Mouse (Mus musculus) thymus, adult 2 months (tissue): ENCODE measurements around the gene Cd79b.

ENCODE experiments used
- CTCF ChIP-seq: fragments of 200-500 bp; IDR thresholded peaks from 2 replicates; pipeline ENCODE4 v1.5.1; 2012; ENCODE audit warnings: mild to moderate bottlenecking, control low read depth, low read length, moderate library complexity, borderline replicate concordance; ENCODE audit not compliant: control insufficient read depth, poor library complexity, insufficient read depth; ENCODE audit errors: extremely low read depth
- POLR2A ChIP-seq: fragments of 200-500 bp; IDR thresholded peaks from 2 replicates; pipeline ENCODE4 v1.6.1; 2012; ENCODE audit warnings: mild to moderate bottlenecking, low read length, control low read depth, moderate library complexity; ENCODE audit not compliant: control insufficient read depth, poor library complexity, insufficient read depth; ENCODE audit errors: extremely low read depth

- TF ChIP-seq POLR2A, result no peak
- TF ChIP-seq CTCF, result no peak
Observed at GRCm38 (mm10) chr11:106305348-106306064, 9.1 kb downstream of the Cd79b start.
